Mouse (Mus musculus): ENCODE measurements around the gene Trio. TPM values are rescaled to one million over a fixed set of nuclear protein-coding genes. Genes with fewer than 3 reads are reported as not detected.

The Trio gene
- total and polyA plus RNA-seq, 2 experiments from 2014 or later = 19.9 to 197 TPM

DNA sequence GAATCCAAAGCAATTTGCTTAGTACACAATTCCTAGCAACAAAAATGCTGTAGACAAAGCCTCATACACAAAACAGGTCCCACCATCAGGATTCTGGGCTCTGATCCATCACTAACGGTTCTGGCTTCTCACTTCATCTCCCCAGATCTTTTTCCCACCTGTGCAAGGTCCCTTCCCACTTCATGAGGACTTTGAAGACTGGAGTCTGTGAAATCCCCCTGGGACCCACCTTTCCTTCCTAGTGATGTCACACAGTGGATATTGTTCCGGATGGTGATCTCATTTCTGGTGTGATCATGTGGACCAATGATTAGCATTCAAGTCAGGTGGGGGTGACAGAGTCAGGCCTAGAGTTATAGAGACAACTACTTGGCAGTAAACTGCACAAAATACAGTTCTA lies 40.8 kb upstream of the Trio start:
- H3K9ac ChIP-seq (replicated peaks; ENCODE audit: low read length) = no peak overlapping the region
- no peak for TF ChIP-seq CTCF (IDR thresholded peaks at IDR 0.05; ENCODE audit: low read depth)

GRCm38 (mm10) chr15:28065572-28065971 lies 39.9 kb upstream of the Trio start:
- DNase-seq (ENCODE audit: low spot score) (no peak), ATAC-seq (no peak)
- 56% methylated on average over 5 of the region's 5 CpGs for WGBS
- H3K36me3 ChIP-seq (ENCODE audit: insufficient read depth, low read length) = no peaks in the 10 kb centered on the region
- H3K4me1 ChIP-seq (ENCODE audit: insufficient read depth, low read length) = no peaks in the 10 kb centered on the region; the same call in 1 of the 2 replicates
- no peak overlapping the region for H3K4me3 ChIP-seq (ENCODE audit: low read length)
- TF ChIP-seq CTCF (IDR thresholded peaks at IDR 0.05; ENCODE audit: low read depth) = no peak
- no peak overlapping the region for H3K9ac ChIP-seq (replicated peaks; ENCODE audit: low read length)
- H3K4me2 ChIP-seq (ENCODE audit: low read depth, low read length) = no peak overlapping the region
- H3K27ac ChIP-seq = no peak overlapping the region
- H3K9me3 ChIP-seq (ENCODE audit: low read length) = no peaks in the 10 kb centered on the region
- no peaks in the 10 kb centered on the region for H3K27me3 ChIP-seq (ENCODE audit: insufficient read depth, low read length)

More for the DNA sequence above, 40.8 kb upstream of the Trio start:
- DNase-seq (ENCODE audit: low spot score) (no peak), ATAC-seq (no peak)
- Histone ChIP-seq H3K27ac (no peak overlapping the region), H3K4me3 (ENCODE audit: low read length) (no peak overlapping the region), H3K4me2 (ENCODE audit: low read depth, low read length) (no peak overlapping the region), H3K36me3 (ENCODE audit: insufficient read depth, low read length) (no peaks in the 10 kb centered on the region), H3K27me3 (ENCODE audit: insufficient read depth, low read length) (no peaks in the 10 kb centered on the region), H3K4me1 (ENCODE audit: insufficient read depth, low read length) (no peaks in the 10 kb centered on the region), H3K9me3 (ENCODE audit: low read length) (no peaks in the 10 kb centered on the region)
- WGBS = 78% methylated on average over 2 of the region's 2 CpGs

GRCm38 (mm10) chr15:28064733-28065088 lies 39.1 kb upstream of the Trio start:
- WGBS = 22% methylated on average over 1 of the region's 1 CpGs
- no peak overlapping the region for H3K9ac ChIP-seq (replicated peaks; ENCODE audit: low read length)
- no peaks in the 10 kb centered on the region for H3K27me3 ChIP-seq (ENCODE audit: insufficient read depth, low read length)
- H3K27ac ChIP-seq = no peak overlapping the region
- DNase-seq (ENCODE audit: low spot score) = no peak
- no peak for TF ChIP-seq CTCF (IDR thresholded peaks at IDR 0.05; ENCODE audit: low read depth)
- H3K4me2 ChIP-seq (ENCODE audit: low read depth, low read length) = no peak overlapping the region
- H3K36me3 ChIP-seq (ENCODE audit: insufficient read depth, low read length) = no peaks in the 10 kb centered on the region
- no peak overlapping the region for H3K4me3 ChIP-seq (ENCODE audit: low read length)
- no peak for ATAC-seq
- H3K4me1 ChIP-seq (ENCODE audit: insufficient read depth, low read length) = no peaks in the 10 kb centered on the region; the same call in 1 of the 2 replicates
- H3K9me3 ChIP-seq (ENCODE audit: low read length) = no peaks in the 10 kb centered on the region

DNA sequence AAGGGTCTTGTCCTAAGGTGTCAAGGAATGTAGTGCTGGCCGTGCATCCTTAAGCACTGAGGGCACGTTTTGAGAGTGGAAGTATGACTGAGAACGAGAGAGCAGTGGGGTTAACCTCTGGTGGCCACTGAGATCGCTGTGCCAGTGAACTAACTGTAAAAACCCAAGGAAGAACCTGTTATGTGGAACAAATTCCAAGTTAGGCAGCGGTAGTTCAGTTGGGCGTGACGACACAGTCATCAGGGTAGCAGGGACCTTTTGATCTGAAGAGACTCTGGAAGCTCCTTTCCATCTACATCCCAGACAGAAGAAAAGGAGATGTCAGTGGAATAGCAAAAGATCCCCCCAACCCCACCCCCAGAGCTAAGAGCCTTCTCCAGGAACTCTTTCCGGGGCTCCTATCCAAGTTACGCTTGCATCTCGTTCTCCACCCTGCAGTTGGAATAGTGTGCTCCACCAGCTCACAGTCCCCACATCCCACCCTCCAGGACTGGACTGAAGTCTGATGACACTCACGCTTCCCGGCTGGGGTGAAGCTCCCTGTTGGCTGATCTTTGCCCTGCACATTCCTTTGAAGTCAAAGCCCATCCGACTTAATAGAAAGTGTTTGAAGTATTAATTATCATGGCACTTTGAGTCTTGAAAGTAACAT lies 38.6 kb upstream of the Trio start:
- Histone ChIP-seq H3K4me1 (ENCODE audit: insufficient read depth, low read length) (no peaks in the 10 kb centered on the region; the same call in 1 of the 2 replicates), H3K36me3 (ENCODE audit: insufficient read depth, low read length) (no peaks in the 10 kb centered on the region), H3K27ac (no peak overlapping the region), H3K9me3 (ENCODE audit: low read length) (no peaks in the 10 kb centered on the region), H3K27me3 (ENCODE audit: insufficient read depth, low read length) (no peaks in the 10 kb centered on the region), H3K4me3 (ENCODE audit: low read length) (no peak overlapping the region), H3K9ac (replicated peaks; ENCODE audit: low read length) (no peak overlapping the region), H3K4me2 (ENCODE audit: low read depth, low read length) (no peak overlapping the region)
- DNase-seq (ENCODE audit: low spot score) (no peak), ATAC-seq (no peak)
- 45% methylated on average over 13 of the region's 13 CpGs for WGBS
- TF ChIP-seq CTCF (IDR thresholded peaks at IDR 0.05; ENCODE audit: low read depth) = no peak

- Histone ChIP-seq H3K4me3 (ENCODE audit: low read length) (no peak overlapping the region), H3K36me3 (ENCODE audit: insufficient read depth, low read length) (no peaks in the 10 kb centered on the region), H3K27ac (no peak overlapping the region), H3K9ac (replicated peaks; ENCODE audit: low read length) (no peak overlapping the region), H3K4me2 (ENCODE audit: low read depth, low read length) (no peak overlapping the region), H3K27me3 (ENCODE audit: insufficient read depth, low read length) (no peaks in the 10 kb centered on the region), H3K9me3 (ENCODE audit: low read length) (no peaks in the 10 kb centered on the region), H3K4me1 (ENCODE audit: insufficient read depth, low read length) (no peaks in the 10 kb centered on the region; the same call in 1 of the 2 replicates)
- no peak for DNase-seq (ENCODE audit: low spot score)
- WGBS = 95% methylated on average over 2 of the region's 2 CpGs
- no peak for ATAC-seq
- no peak for TF ChIP-seq CTCF (IDR thresholded peaks at IDR 0.05; ENCODE audit: low read depth)
Observed at GRCm38 (mm10) chr15:28063466-28063865, 37.8 kb upstream of the Trio start.

GRCm38 (mm10) chr15:28062016-28062415 lies 36.4 kb upstream of the Trio start:
- 96% methylated on average over 3 of the region's 3 CpGs for WGBS
- no peak overlapping the region for H3K4me3 ChIP-seq (ENCODE audit: low read length)
- TF ChIP-seq CTCF (IDR thresholded peaks at IDR 0.05; ENCODE audit: low read depth) = no peak
- H3K9me3 ChIP-seq (ENCODE audit: low read length) = no peaks in the 10 kb centered on the region
- H3K27me3 ChIP-seq (ENCODE audit: insufficient read depth, low read length) = no peaks in the 10 kb centered on the region
- H3K4me1 ChIP-seq (ENCODE audit: insufficient read depth, low read length) = no peaks in the 10 kb centered on the region; the same call in 1 of the 2 replicates
- no peak overlapping the region for H3K27ac ChIP-seq
- ATAC-seq (no peak), DNase-seq (ENCODE audit: low spot score) (no peak)
- no peak overlapping the region for H3K4me2 ChIP-seq (ENCODE audit: low read depth, low read length)
- no peak overlapping the region for H3K9ac ChIP-seq (replicated peaks; ENCODE audit: low read length)
- no peaks in the 10 kb centered on the region for H3K36me3 ChIP-seq (ENCODE audit: insufficient read depth, low read length)

- no peaks in the 10 kb centered on the region for H3K36me3 ChIP-seq (ENCODE audit: insufficient read depth, low read length)
- H3K27ac ChIP-seq = no peak overlapping the region
- no peak overlapping the region for H3K4me2 ChIP-seq (ENCODE audit: low read depth, low read length)
- no peak for DNase-seq (ENCODE audit: low spot score)
- no peaks in the 10 kb centered on the region; the same call in 1 of the 2 replicates for H3K4me1 ChIP-seq (ENCODE audit: insufficient read depth, low read length)
- no peak for TF ChIP-seq CTCF (IDR thresholded peaks at IDR 0.05; ENCODE audit: low read depth)
- WGBS = 75% methylated on average over 5 of the region's 5 CpGs
- no peaks in the 10 kb centered on the region for H3K9me3 ChIP-seq (ENCODE audit: low read length)
- H3K4me3 ChIP-seq (ENCODE audit: low read length) = no peak overlapping the region
- no peak for ATAC-seq
- no peak overlapping the region for H3K9ac ChIP-seq (replicated peaks; ENCODE audit: low read length)
- no peaks in the 10 kb centered on the region for H3K27me3 ChIP-seq (ENCODE audit: insufficient read depth, low read length)
Observed at GRCm38 (mm10) chr15:28060977-28061376, 35.3 kb upstream of the Trio start.

All from hindbrain, postnatal 0 days (tissue).